Mouse (Mus musculus) brain, embryonic 18.5 days (tissue): ENCODE measurements around the gene Zbtb16.

Experiments
- DNase-seq: peaks from one replicate; pipeline ENCODE4 v3.0.0-alpha.2; 2012; ENCODE audit warnings: low read depth, low spot score

Gene Zbtb16

DNA sequence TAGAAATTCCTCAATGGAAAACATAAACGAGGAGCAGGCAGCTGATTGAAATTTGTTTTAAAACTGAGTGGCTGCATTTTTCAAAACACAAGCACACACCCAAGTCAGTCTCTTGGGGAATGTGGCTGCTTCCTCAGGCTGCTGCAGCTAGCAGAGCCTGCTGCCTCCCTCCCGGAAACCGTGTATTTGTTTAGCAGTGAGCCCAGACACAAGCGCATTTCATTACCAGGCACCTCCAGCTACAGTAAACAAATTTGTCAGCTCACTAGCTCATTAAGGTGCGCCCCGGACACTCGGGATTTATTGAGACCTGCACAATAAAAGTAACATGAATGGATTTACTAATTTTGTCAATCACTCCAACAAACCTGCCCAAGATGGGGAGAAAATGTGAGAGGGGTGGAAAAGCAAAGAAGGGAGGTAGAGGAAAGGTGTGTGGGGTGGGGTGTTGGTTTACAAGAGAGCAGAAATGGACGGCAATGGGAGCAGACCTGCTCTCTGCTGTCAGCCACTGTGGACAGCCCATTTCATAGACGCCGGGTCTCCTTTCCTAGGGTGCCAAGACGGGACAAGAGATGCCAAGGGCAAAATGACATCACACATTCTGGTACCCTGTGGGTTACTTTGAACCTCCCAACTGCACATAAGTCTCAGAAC is 161.5 kb downstream of the Zbtb16 start:
- no peak for DNase-seq

GRCm38 (mm10) chr9:48673804-48674203 is 162.2 kb downstream of the Zbtb16 start:
- no peak for DNase-seq

GRCm38 (mm10) chr9:48673213-48673612 is 162.8 kb downstream of the Zbtb16 start:
- no peak for DNase-seq

DNA sequence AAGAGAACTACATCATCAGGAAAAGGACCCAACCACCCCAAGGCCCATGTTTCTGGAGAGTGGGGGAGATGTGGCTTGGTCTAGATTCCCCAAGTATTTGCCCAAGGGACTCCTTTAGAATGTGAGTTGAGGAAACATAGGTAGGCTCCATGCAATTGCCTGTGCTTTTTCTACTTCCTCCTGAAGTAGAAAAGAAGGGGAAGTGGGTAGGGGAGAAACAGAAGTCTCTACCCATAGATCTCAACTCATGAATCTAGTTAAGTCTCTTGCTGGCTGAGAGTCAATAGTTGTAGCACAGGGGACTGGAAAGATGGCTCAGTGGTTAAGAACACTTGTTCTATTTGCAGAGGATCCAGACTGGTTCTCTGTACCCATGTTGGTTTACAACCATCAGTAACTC is 164.2 kb downstream of the Zbtb16 start:
- DNase-seq, result no peak

GRCm38 (mm10) chr9:48670156-48670555 is 165.9 kb downstream of the Zbtb16 start:
- DNase-seq, result no peak

DNA sequence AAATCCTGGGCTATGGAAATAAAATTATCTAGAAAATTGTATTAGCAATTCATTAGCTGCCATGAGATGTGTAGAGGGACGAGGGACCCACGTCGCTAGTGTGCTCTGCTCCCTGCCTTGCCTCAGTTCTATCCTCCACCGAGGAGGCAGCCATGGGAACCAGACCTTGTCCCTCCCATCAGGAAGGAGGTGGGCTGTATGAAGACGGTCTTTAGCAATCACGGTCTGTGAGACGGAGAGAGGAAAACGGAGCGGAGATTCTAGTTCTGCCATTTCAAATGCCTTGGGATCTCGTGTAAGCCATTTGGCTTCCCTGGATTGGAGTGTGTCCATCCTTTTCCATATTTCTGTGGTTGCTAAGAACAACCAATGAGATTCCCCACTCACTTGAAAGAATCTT is 166.3 kb downstream of the Zbtb16 start:
- DNase-seq, result no peak

DNA sequence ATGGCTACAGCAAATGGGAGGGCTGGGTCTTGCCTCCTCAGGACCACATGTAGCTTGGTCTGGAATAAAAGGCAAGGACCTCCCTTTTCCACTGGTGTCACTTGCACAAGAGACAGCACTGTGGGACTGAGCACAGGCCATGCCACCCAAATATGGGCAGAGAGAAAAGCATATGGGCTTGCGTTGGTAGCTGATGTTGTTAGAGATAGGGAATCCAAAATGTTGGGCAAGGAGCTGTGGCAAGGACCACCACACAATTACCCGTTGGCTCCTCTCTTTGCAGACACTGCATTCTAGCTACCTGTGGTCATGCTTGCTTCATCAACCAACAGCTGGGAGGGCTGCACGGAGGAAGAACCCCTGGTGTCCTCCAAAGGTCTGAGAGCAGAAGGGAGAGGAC is 169.3 kb downstream of the Zbtb16 start:
- no peak for DNase-seq

GRCm38 (mm10) chr9:48663052-48663433 is 173.0 kb downstream of the Zbtb16 start:
- no peak for DNase-seq

- no peak for DNase-seq
Observed at GRCm38 (mm10) chr9:48662361-48663051, 173.5 kb downstream of the Zbtb16 start.

- DNase-seq, result no peak
Observed at GRCm38 (mm10) chr9:48661225-48662023, 174.6 kb downstream of the Zbtb16 start.

GRCm38 (mm10) chr9:48655525-48656169 is 180.4 kb downstream of the Zbtb16 start:
- DNase-seq, result no peak

GRCm38 (mm10) chr9:48654730-48655129 is 181.3 kb downstream of the Zbtb16 start:
- DNase-seq, result no peak

- DNase-seq, result no peak
Observed at GRCm38 (mm10) chr9:48653399-48654070, 182.5 kb downstream of the Zbtb16 start.

DNA sequence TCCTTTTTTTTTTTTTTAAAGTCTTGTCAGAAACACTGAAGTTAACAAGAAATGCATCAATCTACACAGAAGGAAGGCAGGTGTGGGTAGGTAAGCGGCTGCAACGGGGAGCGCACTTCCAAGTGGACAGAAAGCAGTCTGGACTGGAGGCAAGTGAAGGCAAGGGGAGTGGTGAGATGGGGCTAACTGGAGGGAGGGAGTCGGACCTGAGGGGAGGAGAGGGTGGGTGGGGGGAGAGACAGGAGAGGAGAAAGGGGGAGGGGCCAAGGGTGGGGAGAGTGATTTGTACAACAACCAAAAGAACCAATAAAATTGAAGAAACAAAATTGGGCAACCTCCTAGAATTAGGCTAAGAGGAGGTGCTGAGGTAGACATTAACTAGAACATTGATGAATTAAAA is 184.0 kb downstream of the Zbtb16 start:
- no peak for DNase-seq

DNA sequence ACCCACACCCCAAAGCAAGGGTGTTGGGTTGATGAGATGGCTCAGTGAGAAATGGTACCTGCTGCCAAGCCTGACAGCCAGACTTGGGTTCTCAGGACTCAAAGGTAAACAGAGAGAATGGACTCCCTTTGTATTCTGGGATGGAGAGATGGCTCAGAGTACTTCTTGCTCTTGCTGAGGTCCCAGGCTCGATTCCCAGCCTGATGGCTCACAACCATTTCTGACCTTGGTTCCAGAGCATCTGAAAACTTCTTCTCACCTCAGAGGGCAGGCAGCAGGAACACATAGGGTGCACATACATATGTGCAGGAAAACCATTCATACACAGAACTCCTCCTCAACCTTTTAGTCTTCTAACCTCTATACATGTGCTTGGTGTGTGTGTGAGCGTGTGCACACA is 185.2 kb downstream of the Zbtb16 start:
- DNase-seq, result no peak

GRCm38 (mm10) chr9:48649851-48650685 is 186.0 kb downstream of the Zbtb16 start:
- DNase-seq, result no peak

DNA sequence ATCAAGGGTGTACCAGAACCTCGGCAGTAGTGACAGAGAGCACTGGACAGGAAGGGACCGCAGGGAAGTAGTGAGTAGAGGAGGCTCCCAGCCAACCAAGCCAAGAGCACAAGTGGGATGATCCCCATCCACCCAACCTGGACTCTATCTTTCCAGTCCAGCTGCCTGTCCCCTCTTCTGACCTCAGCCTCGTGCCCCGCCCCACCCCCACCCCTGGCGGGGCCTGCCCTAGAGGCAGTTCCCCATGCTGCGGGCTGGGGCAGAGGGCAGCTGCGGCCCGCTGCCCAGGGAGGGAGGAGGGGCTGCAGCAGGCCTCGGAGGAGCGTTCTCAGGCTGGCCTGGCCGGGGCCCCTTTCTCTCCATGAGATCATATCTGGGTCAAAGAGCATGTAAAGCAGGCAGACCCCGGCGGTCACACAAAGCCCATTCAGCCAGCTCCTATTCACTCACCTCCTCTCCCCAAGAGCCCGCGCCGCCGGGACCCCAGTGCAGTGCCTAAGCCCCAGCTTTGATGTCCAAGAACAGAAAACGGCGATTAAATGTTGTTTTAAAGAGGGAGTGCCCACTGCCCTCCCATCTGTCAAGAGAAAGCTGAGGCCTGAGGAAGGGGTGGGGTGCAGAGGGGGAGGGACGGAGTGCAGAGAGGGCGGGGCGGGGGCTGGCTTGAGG is 186.8 kb downstream of the Zbtb16 start:
- no peak for DNase-seq

- DNase-seq, result no peak
Observed at GRCm38 (mm10) chr9:48648285-48649097, 187.5 kb downstream of the Zbtb16 start.

GRCm38 (mm10) chr9:48647648-48648284 is 188.3 kb downstream of the Zbtb16 start:
- no peak for DNase-seq
